Mouse (Mus musculus) neutrophil, adult 5-6 weeks (primary cell): ENCODE results near the gene Sugt1. TPM values are rescaled to one million over a fixed set of nuclear protein-coding genes. Genes with fewer than 3 reads are reported as not detected.

Experiments used
- ATAC-seq: fragments of 151-379, 151-347 bp; 2 replicates; pipeline ENCODE4 v1.8.0; 2017; ENCODE audit warnings: mild to moderate bottlenecking, moderate TSS enrichment; ENCODE audit not compliant: insufficient number of reproducible peaks, poor library complexity, low FRiP score, severe bottlenecking; ENCODE audit errors: extremely low read depth
- total RNA-seq: library from RNA; stranded (forward); fragments of 200-1000 nt; gene quantifications from 2 replicates; pipeline ENCODE4 v1.2.3, GENCODE M21; 2017

Gene Sugt1
- total RNA-seq, 1 experiment from 2014 or later: 48.2 TPM

DNA sequence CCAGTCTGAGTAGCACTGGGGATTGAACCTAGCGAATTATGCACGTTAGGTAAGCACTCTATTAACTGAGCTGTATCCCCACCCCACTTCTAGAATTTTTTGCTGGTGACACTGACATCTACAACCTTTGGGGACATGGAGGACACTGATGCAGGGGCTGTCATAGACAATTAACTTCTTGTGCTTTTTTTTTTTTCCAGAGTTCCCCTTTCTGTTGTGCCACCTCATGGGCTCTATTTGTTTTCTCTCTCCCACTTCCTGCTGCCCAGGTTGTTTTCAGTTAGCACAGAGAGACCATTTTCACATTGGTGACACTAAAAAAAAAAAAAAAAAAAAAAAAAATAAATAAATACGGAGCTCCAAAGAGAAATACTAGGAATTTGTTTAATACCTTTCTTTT lies 83.5 kb downstream of the Sugt1 start:
- no peak for ATAC-seq

DNA sequence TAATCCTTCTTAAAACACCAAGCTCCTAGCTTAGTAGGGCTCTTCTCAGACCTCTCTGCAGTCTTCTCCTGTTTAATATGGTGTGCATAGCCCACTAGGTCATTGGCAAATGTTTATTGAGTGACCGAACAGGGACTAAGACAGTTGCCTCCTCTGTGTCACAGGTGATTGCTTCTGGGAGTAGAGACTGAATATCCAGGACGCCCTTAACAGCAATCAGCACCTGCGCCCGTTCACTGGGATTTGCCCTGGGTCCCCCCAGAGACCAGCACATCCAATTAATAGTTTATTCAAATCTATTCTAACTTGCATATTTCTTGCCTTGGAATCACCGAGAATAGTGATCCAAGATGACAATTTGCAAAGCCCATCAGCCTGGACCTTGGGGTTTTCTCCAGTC lies 85.1 kb downstream of the Sugt1 start:
- ATAC-seq: no peak

DNA sequence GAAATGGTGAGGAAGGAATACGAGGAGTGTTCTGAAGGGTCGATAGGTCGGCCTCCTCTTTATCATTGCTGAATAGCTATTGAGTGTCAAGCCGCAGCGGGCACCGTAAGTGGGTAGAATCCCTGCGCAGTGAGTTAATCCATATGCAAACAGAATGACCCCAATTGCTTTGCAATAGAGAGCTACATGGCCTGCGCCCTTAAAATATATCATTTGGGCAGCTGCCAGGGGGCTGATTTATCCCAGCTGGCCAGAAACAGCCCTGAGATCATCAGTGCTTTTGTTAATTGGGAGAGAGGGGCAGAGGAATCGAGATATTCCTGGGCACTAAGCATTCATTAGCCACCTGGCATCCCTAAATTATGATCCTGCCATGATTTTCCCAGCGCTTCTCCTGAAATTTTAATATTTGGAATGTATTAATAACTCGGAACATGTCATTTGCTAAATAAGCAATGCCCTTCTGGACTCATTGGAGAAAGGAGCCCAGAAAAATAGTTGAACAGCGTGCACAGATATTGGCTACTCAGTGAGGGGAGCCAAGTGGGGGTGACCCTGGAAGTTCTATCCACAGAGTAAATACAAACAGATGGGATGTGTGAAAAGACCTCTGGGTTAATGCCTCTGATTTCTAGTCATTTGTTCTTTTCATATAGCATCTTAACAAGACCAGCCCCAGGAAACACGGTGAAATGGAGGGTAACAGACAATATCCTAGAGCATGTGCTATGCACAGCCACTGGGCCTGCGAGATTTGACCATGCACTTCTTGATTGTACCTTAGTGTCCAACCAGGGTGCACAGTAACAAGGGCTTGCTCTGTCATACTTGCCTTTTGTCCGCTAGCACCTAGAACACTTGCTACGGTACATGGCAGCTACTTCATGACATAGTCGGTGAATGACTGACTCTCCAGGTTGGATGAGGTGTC lies 85.9 kb downstream of the Sugt1 start:
- no peak for ATAC-seq

DNA sequence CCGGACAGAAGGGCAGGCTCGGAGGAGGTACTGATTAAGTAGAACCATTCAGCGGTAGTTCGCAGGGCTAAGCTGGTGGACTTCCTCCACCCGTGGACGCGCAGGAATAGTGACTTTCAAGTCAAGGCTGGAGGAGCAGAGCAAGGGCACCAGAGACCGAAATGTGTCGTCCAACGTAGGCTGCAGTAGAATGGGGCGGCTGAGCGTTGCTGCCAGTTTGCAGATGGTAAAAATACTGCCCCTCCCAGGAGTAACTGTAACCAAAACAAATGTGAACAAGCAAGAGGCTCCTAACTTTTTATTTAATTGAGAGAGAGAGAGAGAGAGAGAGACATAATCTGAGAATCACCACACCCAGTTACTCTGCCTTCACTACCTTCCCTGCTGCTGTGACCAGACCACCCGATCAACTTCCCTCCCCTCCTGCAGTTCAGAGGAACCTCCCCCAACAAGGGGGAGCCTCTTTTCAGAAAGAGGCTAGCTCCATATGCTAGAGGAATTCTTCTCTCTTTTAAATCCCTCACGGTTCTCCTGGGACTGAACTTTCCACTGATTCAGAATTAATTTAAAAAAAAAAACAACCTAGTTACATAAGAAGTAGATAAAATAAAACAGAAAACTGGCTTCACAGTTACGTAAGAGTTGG lies 89.7 kb downstream of the Sugt1 start:
- no peak for ATAC-seq

GRCm38 (mm10) chr14:79677891-79678687 lies 90.6 kb downstream of the Sugt1 start:
- no peak for ATAC-seq

DNA sequence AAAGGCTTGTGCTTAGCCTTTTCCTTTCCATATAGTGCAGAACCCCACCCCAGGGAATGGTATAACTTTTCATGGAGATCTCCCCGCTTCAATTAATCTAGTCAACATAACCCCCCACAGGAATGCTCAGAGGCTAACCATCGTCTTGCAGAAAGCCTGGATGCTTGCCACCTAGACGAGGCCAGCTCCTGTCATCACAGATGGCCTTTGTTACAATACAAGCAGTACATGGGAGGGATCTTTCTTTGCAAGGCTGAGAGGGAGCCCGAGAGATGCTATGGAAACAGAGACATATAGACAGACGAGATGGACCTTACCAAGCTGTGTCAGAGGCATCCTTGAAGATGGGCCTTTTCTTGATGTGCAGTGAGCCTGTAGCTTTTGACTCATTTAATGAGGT lies 93.2 kb downstream of the Sugt1 start:
- no peak for ATAC-seq

Other genes starting within 250 kb of the Sugt1 start
- 34.7 and 51.9 TPM in 2 replicates for gene Naa16, start 196.9 kb upstream of the Sugt1 start, total RNA-seq
- 1.9 and 4.5 TPM in 2 replicates for gene Mtrf1, start 189.9 kb upstream of the Sugt1 start, total RNA-seq
- 27.3 and 32.1 TPM in 2 replicates for gene Kbtbd7, start 161.2 kb upstream of the Sugt1 start, total RNA-seq
- 0.37 and 0.47 TPM in 2 replicates for gene Kbtbd6, start 135.9 kb upstream of the Sugt1 start, total RNA-seq
- 216 and 249 TPM in 2 replicates for gene Elf1, start 106.5 kb upstream of the Sugt1 start, total RNA-seq
- 64.7 and 66.0 TPM in 2 replicates for gene Wbp4, start 106.2 kb upstream of the Sugt1 start, total RNA-seq
- not detected in 2 replicates for gene Cnmd, start 74.5 kb downstream of the Sugt1 start, total RNA-seq
- not detected in 2 replicates for gene Pcdh8, start 183.6 kb downstream of the Sugt1 start, total RNA-seq